Mouse (Mus musculus): ENCODE measurements around the gene Ppargc1a. TPM values are rescaled to one million over a fixed set of nuclear protein-coding genes. Genes with fewer than 3 reads are reported as not detected.

Gene Ppargc1a
- not detected in 2 replicates for polyA plus RNA-seq (2012; ENCODE audit: insufficient read depth, insufficient read length, missing spikeins)

DNA sequence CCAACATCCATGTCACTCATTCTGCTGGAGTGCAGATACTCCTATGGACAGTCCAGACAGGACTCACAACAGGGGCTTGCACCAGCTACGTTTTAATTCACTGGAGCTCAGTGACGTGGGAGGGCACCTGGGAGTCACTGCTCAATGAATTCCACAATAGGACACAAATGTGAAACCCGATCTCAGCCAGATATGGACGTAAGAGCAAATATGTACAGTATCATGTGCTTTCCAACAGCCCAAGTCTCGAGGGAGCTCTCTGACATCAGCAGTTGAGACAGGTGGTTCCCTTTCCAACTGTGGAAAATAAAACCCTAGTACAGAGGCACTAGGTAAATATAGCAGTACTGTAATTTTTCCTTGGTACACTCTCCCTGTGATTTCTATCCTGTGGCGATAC is at the start of gene Ppargc1a:
Gene Ppargc1a, minus strand, starts transcription at position 68 of the 400 bp plus-strand sequence.
- Histone ChIP-seq H3K4me3 (ENCODE audit: insufficient read depth, low read length) (no peak within 1 kb of the TSS), H3K27ac (ENCODE audit: insufficient read depth, low read depth, low read length) (no peak within 1 kb of the TSS), H3K4me1 (ENCODE audit: control insufficient read depth, insufficient read depth, low read length) (no peaks in the 10 kb centered on the region)
- TF ChIP-seq CTCF (IDR thresholded peaks at IDR 0.05; ENCODE audit: low read depth, low read length) = no peak
- no peak for TF ChIP-seq POLR2A (IDR thresholded peaks at IDR 0.05; ENCODE audit: borderline replicate concordance, low read depth, low read length)

DNA sequence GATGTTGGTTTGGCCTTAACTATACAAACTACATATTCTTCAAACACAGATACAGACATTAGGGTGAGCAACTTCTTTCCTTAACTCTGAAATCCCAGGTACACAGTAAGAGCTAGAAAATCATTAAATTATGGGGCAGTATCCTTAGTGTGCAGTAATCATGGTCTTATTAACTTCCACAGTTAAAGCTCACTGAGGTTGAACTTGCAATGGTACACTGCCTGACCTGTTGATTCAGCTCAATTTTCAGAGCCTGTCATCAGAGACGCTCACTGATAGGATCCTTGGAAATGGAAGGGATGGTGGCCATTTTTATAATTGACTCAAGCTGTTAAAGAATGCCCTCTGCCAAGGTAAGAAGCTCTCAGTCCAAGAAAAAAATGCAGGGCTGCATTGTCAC is 49.4 kb upstream of the Ppargc1a start:
- Histone ChIP-seq H3K27ac (ENCODE audit: insufficient read depth, low read depth, low read length) (no peak overlapping the region), H3K4me1 (ENCODE audit: control insufficient read depth, insufficient read depth, low read length) (no peaks in the 10 kb centered on the region), H3K4me3 (ENCODE audit: insufficient read depth, low read length) (no peak overlapping the region)
- TF ChIP-seq POLR2A (IDR thresholded peaks at IDR 0.05; ENCODE audit: borderline replicate concordance, low read depth, low read length) = no peak

DNA sequence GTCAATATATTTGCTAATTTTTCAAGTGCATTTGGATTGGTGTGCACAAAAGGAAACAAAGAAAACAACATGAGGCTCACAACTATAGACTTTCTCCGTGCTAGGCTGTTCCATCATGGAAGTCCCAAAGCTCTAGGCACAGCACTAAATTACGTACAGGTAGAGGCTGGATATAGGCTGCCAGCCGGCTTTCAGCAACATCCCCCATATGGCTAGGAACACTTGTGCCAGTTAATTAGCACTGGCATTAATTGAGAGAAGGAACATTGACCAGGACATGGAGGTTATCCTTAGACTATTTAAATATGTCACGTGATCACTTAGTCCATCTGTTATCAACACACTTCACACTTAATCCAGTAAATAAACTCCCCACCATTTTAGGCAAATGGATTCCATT is 44.5 kb upstream of the Ppargc1a start:
- Histone ChIP-seq H3K4me1 (ENCODE audit: control insufficient read depth, insufficient read depth, low read length) (no peaks in the 10 kb centered on the region), H3K4me3 (ENCODE audit: insufficient read depth, low read length) (no peak overlapping the region), H3K27ac (ENCODE audit: insufficient read depth, low read depth, low read length) (no peak overlapping the region)
- TF ChIP-seq CTCF (IDR thresholded peaks at IDR 0.05; ENCODE audit: low read depth, low read length) = no peak
- no peak for TF ChIP-seq POLR2A (IDR thresholded peaks at IDR 0.05; ENCODE audit: borderline replicate concordance, low read depth, low read length)

DNA sequence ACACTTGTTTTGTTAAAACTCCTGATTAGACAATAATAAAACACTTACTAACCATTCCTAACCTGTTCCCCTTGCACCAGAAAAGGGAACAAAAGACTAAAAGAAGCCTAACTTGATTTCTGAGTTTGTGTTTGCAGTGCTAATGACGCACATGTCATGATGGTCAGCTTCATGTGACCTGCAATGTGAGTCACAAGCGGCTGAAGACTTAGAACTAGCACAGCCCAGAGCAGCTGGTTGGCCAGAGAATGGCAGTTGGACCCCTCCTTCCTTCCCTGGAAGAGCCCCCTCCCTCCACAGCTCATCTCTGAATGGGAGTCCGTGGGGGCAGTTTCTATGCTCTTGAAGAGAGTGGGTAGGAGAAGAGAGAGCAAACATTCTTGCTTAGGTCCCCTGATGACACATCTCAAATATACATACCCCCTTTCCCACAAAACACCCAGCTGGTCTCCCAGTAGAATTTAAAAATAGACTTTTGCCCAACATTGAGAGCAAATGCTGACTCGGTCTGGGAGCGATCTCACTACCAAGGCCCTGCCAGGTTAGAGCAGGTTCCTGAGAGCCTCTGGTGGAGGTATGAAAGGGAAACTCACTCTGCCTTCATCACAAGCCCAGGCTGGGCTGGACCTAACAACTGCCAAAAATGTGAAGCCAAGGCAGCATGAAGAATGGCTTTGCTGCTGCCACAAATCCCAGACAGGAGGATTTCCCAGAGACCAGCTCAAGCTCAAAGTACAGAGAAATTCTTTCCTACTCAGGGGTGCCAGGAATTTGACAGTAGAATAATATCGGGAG is 40.4 kb upstream of the Ppargc1a start:
- Histone ChIP-seq H3K4me3 (ENCODE audit: insufficient read depth, low read length) (no peak overlapping the region), H3K4me1 (ENCODE audit: control insufficient read depth, insufficient read depth, low read length) (no peaks in the 10 kb centered on the region), H3K27ac (ENCODE audit: insufficient read depth, low read depth, low read length) (no peak overlapping the region)
- no peak for TF ChIP-seq CTCF (IDR thresholded peaks at IDR 0.05; ENCODE audit: low read depth, low read length)
- TF ChIP-seq POLR2A (IDR thresholded peaks at IDR 0.05; ENCODE audit: borderline replicate concordance, low read depth, low read length) = no peak

DNA sequence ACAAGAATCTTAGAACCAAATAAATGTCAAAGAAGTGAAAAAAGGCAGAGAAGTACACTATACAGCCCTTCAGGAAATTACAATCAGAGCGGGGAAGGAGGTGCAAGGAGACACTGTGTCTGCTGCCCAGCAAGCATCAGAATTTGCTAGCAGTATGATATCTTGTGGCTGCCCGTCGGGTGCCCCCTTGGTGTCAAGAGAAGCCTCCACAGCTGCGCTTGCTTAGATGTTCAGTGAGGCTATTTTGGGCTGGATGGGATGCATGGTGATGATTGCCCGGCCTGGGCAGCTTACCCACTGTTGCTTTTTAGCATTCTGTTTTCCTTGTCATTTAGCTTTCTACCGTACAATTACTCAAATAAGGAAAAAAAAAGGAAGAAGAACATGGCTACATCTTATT is 32.0 kb upstream of the Ppargc1a start:
- Histone ChIP-seq H3K4me1 (ENCODE audit: control insufficient read depth, insufficient read depth, low read length) (no peaks in the 10 kb centered on the region), H3K27ac (ENCODE audit: insufficient read depth, low read depth, low read length) (no peak overlapping the region), H3K4me3 (ENCODE audit: insufficient read depth, low read length) (no peak overlapping the region)
- TF ChIP-seq POLR2A (IDR thresholded peaks at IDR 0.05; ENCODE audit: borderline replicate concordance, low read depth, low read length) = no peak
- TF ChIP-seq CTCF (IDR thresholded peaks at IDR 0.05; ENCODE audit: low read depth, low read length) = no peak

DNA sequence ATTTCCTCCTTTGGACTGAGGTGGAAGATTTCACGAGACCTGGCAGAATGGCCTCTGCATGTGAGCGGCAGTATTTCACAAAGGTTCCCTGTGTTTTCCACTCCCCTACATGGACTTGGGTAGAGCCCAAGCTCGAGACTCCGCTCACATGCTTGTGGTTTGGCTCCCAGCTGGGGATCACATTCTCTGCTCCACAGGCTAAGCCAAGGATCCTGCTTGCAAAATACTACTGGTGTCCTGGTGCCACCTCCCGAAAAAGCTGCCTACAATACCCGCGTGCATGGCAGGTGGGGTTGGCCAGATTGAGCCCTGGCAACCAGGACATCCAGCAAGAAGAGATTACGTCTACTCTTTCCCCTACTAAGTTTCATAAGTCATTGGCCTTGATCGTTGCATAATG is 28.1 kb upstream of the Ppargc1a start:
- Histone ChIP-seq H3K27ac (ENCODE audit: insufficient read depth, low read depth, low read length) (no peak overlapping the region), H3K4me1 (ENCODE audit: control insufficient read depth, insufficient read depth, low read length) (no peaks in the 10 kb centered on the region), H3K4me3 (ENCODE audit: insufficient read depth, low read length) (no peak overlapping the region)
- TF ChIP-seq CTCF (IDR thresholded peaks at IDR 0.05; ENCODE audit: low read depth, low read length) (no peak), POLR2A (IDR thresholded peaks at IDR 0.05; ENCODE audit: borderline replicate concordance, low read depth, low read length) (no peak)

DNA sequence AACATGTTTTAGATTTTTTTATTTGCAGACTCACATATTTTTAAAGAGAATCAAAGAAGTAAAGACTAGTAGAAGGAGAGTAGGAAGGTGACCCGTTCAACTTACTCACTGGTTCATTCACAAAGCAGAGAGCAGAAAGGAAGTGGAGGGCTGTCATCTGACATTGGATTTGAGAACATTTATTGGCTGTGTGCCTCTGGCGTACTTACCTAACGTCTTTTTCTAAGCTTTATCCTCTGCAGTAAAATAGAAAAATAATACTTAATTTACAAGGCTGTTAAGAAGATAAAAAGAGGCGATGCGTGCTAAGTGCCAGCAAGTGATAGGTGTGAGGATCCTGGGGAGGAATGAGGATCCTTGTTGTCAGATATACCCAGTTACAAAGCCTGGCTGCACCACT is 24.7 kb upstream of the Ppargc1a start:
- no peaks in the 10 kb centered on the region for H3K4me1 ChIP-seq (ENCODE audit: control insufficient read depth, insufficient read depth, low read length)
- TF ChIP-seq CTCF (IDR thresholded peaks at IDR 0.05; ENCODE audit: low read depth, low read length) = no peak
- TF ChIP-seq POLR2A (IDR thresholded peaks at IDR 0.05; ENCODE audit: borderline replicate concordance, low read depth, low read length) = no peak
- H3K4me3 ChIP-seq (ENCODE audit: insufficient read depth, low read length) = no peak overlapping the region
- no peak overlapping the region for H3K27ac ChIP-seq (ENCODE audit: insufficient read depth, low read depth, low read length)

DNA sequence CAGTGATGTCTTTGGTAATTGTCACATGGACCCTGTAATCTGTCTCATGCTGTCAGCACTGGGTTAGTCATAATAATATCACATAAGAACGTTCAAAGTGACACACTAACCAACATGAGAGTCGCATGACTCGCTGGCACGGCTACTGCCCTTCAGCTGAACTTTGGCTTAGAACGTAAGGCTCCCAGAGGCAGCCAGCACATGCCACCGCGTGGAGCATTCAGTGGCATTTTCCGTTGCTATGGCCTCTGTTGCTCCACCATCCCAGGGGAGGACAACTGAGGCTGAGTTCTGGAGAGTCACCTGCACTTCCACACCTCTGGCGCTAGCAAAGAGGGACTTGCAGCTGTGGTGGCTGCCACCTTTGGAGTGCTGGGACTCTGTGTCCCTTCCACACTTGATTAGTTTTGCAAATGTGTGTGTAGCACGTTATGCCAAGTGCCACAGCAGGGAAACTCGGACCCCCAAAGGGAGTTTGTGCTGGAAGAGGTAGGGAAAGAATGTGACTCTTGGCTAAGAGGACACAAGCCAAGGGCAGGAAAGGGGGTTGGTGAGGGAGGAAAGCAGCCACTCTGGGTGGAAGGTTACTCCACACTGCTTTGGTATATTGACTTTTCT is 24.1 kb upstream of the Ppargc1a start:
- H3K4me3 ChIP-seq (ENCODE audit: insufficient read depth, low read length) = no peak overlapping the region
- no peak overlapping the region for H3K27ac ChIP-seq (ENCODE audit: insufficient read depth, low read depth, low read length)
- H3K4me1 ChIP-seq (ENCODE audit: control insufficient read depth, insufficient read depth, low read length) = no peaks in the 10 kb centered on the region
- TF ChIP-seq POLR2A (IDR thresholded peaks at IDR 0.05; ENCODE audit: borderline replicate concordance, low read depth, low read length) (no peak), CTCF (IDR thresholded peaks at IDR 0.05; ENCODE audit: low read depth, low read length) (no peak)

DNA sequence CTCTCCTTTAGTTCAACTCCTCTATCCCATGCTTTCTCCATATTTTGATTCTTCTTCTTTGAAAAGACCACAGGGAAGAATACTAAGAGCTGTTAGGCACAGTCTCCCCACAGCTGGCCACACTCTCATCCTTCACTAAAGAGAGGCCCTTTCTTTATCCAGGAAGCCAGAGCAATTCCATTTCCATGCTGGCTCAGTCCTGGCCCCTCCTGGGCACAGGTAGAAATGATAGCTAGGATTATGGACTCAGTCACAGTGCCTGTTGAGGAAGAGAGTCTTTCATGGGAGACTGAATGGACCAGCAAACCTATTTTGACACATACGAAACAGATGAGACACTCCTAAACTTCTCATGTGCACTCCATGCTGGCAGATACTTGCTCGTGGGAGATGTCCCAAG is 18.7 kb upstream of the Ppargc1a start:
- H3K4me3 ChIP-seq (ENCODE audit: insufficient read depth, low read length) = no peak overlapping the region
- no peaks in the 10 kb centered on the region for H3K4me1 ChIP-seq (ENCODE audit: control insufficient read depth, insufficient read depth, low read length)
- no peak overlapping the region for H3K27ac ChIP-seq (ENCODE audit: insufficient read depth, low read depth, low read length)
- TF ChIP-seq CTCF (IDR thresholded peaks at IDR 0.05; ENCODE audit: low read depth, low read length) = no peak
- no peak for TF ChIP-seq POLR2A (IDR thresholded peaks at IDR 0.05; ENCODE audit: borderline replicate concordance, low read depth, low read length)

DNA sequence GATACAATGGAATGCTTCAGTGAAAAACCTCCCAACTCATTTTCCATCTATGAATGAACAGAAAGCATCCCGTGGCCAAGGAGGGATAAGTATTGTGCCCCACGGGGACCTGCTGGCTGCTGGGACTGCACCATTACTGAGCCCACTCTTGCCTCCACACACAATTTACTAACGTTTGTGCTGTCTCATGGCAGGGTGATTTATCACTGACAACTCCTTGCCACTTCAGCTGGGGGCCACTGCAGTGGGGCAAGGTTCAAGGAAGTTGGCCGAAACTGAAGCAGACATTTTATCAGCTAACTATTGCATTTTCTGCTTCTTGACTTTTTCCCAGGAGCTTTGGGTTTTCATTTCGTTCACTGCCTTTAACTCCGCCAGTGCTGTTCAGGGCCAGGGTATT is 17.5 kb upstream of the Ppargc1a start:
- TF ChIP-seq POLR2A (IDR thresholded peaks at IDR 0.05; ENCODE audit: borderline replicate concordance, low read depth, low read length) = no peak
- TF ChIP-seq CTCF (IDR thresholded peaks at IDR 0.05; ENCODE audit: low read depth, low read length) = no peak
- H3K4me1 ChIP-seq (ENCODE audit: control insufficient read depth, insufficient read depth, low read length) = no peaks in the 10 kb centered on the region
- H3K27ac ChIP-seq (ENCODE audit: insufficient read depth, low read depth, low read length) = no peak overlapping the region
- no peak overlapping the region for H3K4me3 ChIP-seq (ENCODE audit: insufficient read depth, low read length)

Measured in bone marrow macrophage, adult 2 months (primary cell).